ENCODE assay signal across 9 mouse cellular contexts in genomic region chr17:93203076-93204031, GRCm38 (mm10). TPM values are rescaled to one million over a fixed set of nuclear protein-coding genes. Genes with fewer than 3 reads are reported as not detected.
DNase-seq lines count a peak whose midpoint lies in the region; ATAC-seq lines count a peak whose summit lies in the region.
"Had no signal": no experiment of that assay in that cellular context is flagged by ENCODE, and none has a peak within 500 bp of the region (broad histone marks: within the 10 kb centered on the region; RNA-seq: fewer than 3 reads in every experiment).

No protein-coding gene starts in this region.

- H3K4me3 ChIP-seq in kidney, embryonic 16.5 days (ENCODE audit: low read length) = peak overlapping the region; percentile 39
- peak overlapping the region; percentile 29 for H3K4me3 ChIP-seq in embryonic facial prominence, embryonic 11.5 days (ENCODE audit: low read depth, low read length)
- peak overlapping the region; percentile 34 for H3K4me3 ChIP-seq in intestine, embryonic 16.5 days (ENCODE audit: low read length)
- peak overlapping the region; percentile 43 for H3K4me3 ChIP-seq in neural tube, embryonic 14.5 days (ENCODE audit: low read depth, low read length)

- peaks cover 68% of the 10 kb centered on the region for H3K27me3 ChIP-seq in kidney, embryonic 16.5 days (ENCODE audit: insufficient read depth, low read length)
- H3K27me3 ChIP-seq in embryonic facial prominence, embryonic 11.5 days (ENCODE audit: control insufficient read depth, insufficient read depth, low read length) = peaks cover 40% of the 10 kb centered on the region
- peaks cover 60% of the 10 kb centered on the region for H3K27me3 ChIP-seq in intestine, embryonic 16.5 days (replicated peaks; ENCODE audit: control insufficient read depth, insufficient read depth, low read length)
- H3K27me3 ChIP-seq in neural tube, embryonic 14.5 days (ENCODE audit: control insufficient read depth, insufficient read depth, low read length) = peaks cover 14% of the 10 kb centered on the region; the same call in 1 of the 2 replicates

- DNase-seq in kidney, postnatal 36 days = no peak
- DNase-seq in embryonic facial prominence, embryonic 11.5 days (ENCODE audit: low spot score) = peak; percentile 43
- DNase-seq in adrenal gland, postnatal 14 days = no peak
- no peak for DNase-seq in gastrocnemius, adult 8-10 months (ENCODE audit: low spot score in 2 of 2)
- DNase-seq in lung, postnatal 25 days (ENCODE audit: low spot score) = no peak

- WGBS in kidney, embryonic 16.5 days = under 1% methylated on average over 34 of the region's 34 CpGs
- WGBS in embryonic facial prominence, embryonic 11.5 days = under 1% methylated on average over 34 of the region's 34 CpGs
- 1% methylated on average over 33 of the region's 34 CpGs for WGBS in intestine, embryonic 16.5 days
- WGBS in neural tube, embryonic 14.5 days = under 1% methylated on average over 34 of the region's 34 CpGs

- no peak overlapping the region for H3K27ac ChIP-seq in kidney, embryonic 16.5 days (ENCODE audit: low read length)
- H3K27ac ChIP-seq in embryonic facial prominence, embryonic 11.5 days (replicated peaks; ENCODE audit: low read depth, low read length) = no peak overlapping the region
- H3K27ac ChIP-seq in intestine, embryonic 16.5 days (ENCODE audit: low read length) = no peak overlapping the region
- H3K27ac ChIP-seq in neural tube, embryonic 14.5 days (ENCODE audit: low read depth, low read length) = peak overlapping the region; percentile 82

- H3K4me2 ChIP-seq in kidney, embryonic 16.5 days (replicated peaks; ENCODE audit: low read depth, low read length) = peak overlapping the region; percentile 51
- peak overlapping the region; percentile 49 for H3K4me2 ChIP-seq in embryonic facial prominence, embryonic 11.5 days (ENCODE audit: low read depth, low read length)
- peak overlapping the region; percentile 48 for H3K4me2 ChIP-seq in intestine, embryonic 16.5 days (ENCODE audit: low read depth, low read length)
- H3K4me2 ChIP-seq in neural tube, embryonic 14.5 days (ENCODE audit: low read depth, low read length) = peak overlapping the region; percentile 67

- no peak overlapping the region for H3K9ac ChIP-seq in kidney, embryonic 16.5 days (replicated peaks; ENCODE audit: low read length)
- no peak overlapping the region; the same call in 1 of the 2 replicates for H3K9ac ChIP-seq in embryonic facial prominence, embryonic 11.5 days (replicated peaks; ENCODE audit: low read length)
- no peak overlapping the region for H3K9ac ChIP-seq in intestine, embryonic 16.5 days (ENCODE audit: low read depth, low read length)
- peak overlapping the region; percentile 58 for H3K9ac ChIP-seq in neural tube, embryonic 14.5 days (replicated peaks; ENCODE audit: low read depth, low read length)

- no peak for ATAC-seq in kidney, embryonic 16.5 days (ENCODE audit: low FRiP score, low TSS enrichment)
- peak; percentile 53; the same call in 1 of the 2 replicates for ATAC-seq in embryonic facial prominence, embryonic 11.5 days (replicated peaks; ENCODE audit: insufficient number of reproducible peaks, low FRiP score, low TSS enrichment, low read depth)
- ATAC-seq in intestine, embryonic 16.5 days = no peak
- ATAC-seq in neural tube, embryonic 14.5 days (ENCODE audit: low read depth) = peak; percentile 31

- H3K4me1 ChIP-seq in kidney, embryonic 16.5 days (ENCODE audit: insufficient read depth, low read length) = peaks cover 7% of the 10 kb centered on the region
- peaks cover 2% of the 10 kb centered on the region for H3K4me1 ChIP-seq in embryonic facial prominence, embryonic 11.5 days (ENCODE audit: control insufficient read depth, insufficient read depth, low read length)
- peaks cover 3% of the 10 kb centered on the region; the same call in 1 of the 2 replicates for H3K4me1 ChIP-seq in intestine, embryonic 16.5 days (ENCODE audit: control insufficient read depth, insufficient read depth, low read length)
- H3K4me1 ChIP-seq in neural tube, embryonic 14.5 days (ENCODE audit: control insufficient read depth, insufficient read depth, low read length) = peaks cover 5% of the 10 kb centered on the region; the same call in 1 of the 2 replicates

- H3K9me3 ChIP-seq in kidney, embryonic 16.5 days (ENCODE audit: low read length) = no peaks in the 10 kb centered on the region
- H3K9me3 ChIP-seq in embryonic facial prominence, embryonic 11.5 days (replicated peaks; ENCODE audit: control insufficient read depth, low read length) = no peaks in the 10 kb centered on the region
- H3K9me3 ChIP-seq in intestine, embryonic 16.5 days (ENCODE audit: control insufficient read depth, low read length) = no peaks in the 10 kb centered on the region
- H3K9me3 ChIP-seq in neural tube, embryonic 14.5 days (ENCODE audit: control insufficient read depth, low read length) = no peaks in the 10 kb centered on the region

- no peaks in the 10 kb centered on the region for H3K36me3 ChIP-seq in kidney, embryonic 16.5 days (ENCODE audit: insufficient read depth, low read length)
- H3K36me3 ChIP-seq in embryonic facial prominence, embryonic 11.5 days (replicated peaks; ENCODE audit: control insufficient read depth, insufficient read depth, low read depth, low read length) = no peaks in the 10 kb centered on the region
- no peaks in the 10 kb centered on the region for H3K36me3 ChIP-seq in intestine, embryonic 16.5 days (ENCODE audit: control insufficient read depth, insufficient read depth, low read length)
- H3K36me3 ChIP-seq in neural tube, embryonic 14.5 days (ENCODE audit: control insufficient read depth, insufficient read depth, low read length) = no peaks in the 10 kb centered on the region

RNA-seq across cellular contexts. Expression of gene Adcyap1, which starts 4.5 kb away (rescaled TPM):
- not detected in 2 replicates for polyA plus RNA-seq in kidney, embryonic 16.5 days (2015; fragmentation: Nextera tagmentation; extraction: Ambion mirVana)
- polyA plus RNA-seq in embryonic facial prominence, embryonic 11.5 days (2014; fragmentation: Nextera tagmentation; extraction: Ambion mirVana) = 3.1 and 3.9 TPM in 2 replicates
- 0.64 and 0.80 TPM in 2 replicates for polyA plus RNA-seq in intestine, embryonic 16.5 days (2015; fragmentation: Nextera tagmentation; extraction: Ambion mirVana)
- polyA plus RNA-seq in neural tube, embryonic 14.5 days (2014; fragmentation: Nextera tagmentation; extraction: Ambion mirVana) = 41.9 and 45.2 TPM in 2 replicates
- total RNA-seq in adrenal gland, postnatal 14 days (2021) = not detected in 2 replicates
- not detected for total RNA-seq in gastrocnemius, adult 8-10 months (2022)
- polyA plus RNA-seq: gonadal fat pad, adult 2 months had no signal

Comparison
In these comparisons a context has a peak if more than half of its experiments do, and no peak if none do; other contexts are left out.
1. ATAC-seq: peak in embryonic facial prominence, embryonic 11.5 days (single experiment) and neural tube, embryonic 14.5 days (single experiment); none in kidney, embryonic 16.5 days (single experiment) and intestine, embryonic 16.5 days (single experiment).
2. Peak in every context shown above with its lines, with median percentiles within 50 percentile points of each other: H3K4me2 ChIP-seq and H3K4me3 ChIP-seq.